Mouse (Mus musculus) mouse embryonic stem cell (cell line): ENCODE measurements around the gene Spop.

Experiments
- in situ Hi-C, 2 experiments: fragments of 300-500 bp; cut with MboI; formaldehyde crosslinking; loops; 1 replicate in 1 of 2; 3 replicates in 1 of 2; pipeline ENCODE4 v1.14.3; 2019 to 2020; ENCODE audit warnings: low sequenced_read_pairs in 2 of 2, low pct_unique_long_range_greater_than_20kb in 1 of 2, mixed read lengths in 1 of 2; ENCODE audit not compliant: unreplicated experiment in 1 of 2

Spop gene

DNA sequence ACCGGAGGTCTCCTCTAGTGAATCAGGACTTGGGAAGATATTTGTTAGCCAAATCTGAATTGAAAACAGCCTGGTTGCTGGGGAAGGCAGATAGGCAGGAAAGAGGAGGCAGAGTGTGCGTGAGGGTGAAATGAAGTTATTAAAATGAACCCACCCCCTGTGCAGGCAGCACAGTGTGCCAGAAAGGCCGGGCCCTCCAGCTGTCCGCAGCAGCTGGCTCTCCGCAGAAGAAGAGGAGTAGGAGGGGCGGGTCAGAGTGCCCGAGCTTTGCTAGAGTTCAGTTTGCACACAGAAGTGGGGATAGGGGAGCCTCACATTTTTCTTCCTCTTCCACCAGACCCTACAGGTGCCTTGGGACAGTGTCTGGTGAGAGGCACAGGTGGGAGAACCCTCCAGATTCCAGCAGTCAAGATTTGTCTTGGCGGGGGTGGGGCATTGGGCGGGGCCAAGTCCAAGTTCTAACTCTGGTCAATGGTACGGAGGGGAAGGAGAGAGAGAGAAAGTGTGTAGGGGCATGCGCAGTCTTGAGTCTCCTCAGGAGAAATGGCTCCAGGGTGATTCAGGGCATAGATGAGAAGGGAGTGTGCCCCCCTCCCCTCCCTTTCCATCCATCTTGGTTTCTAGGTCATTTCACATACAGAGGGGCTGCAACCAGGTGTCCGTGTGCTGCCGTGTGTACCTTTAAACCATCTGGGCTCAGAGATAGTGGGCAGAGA, 94.5 kb downstream of the Spop start:
- in situ Hi-C loops = loop anchor here in 1 of 2 experiments (25.0 kb wide), 1 partner anchor 396 kb away; the partner anchor contains the start of gene Dlx3

DNA sequence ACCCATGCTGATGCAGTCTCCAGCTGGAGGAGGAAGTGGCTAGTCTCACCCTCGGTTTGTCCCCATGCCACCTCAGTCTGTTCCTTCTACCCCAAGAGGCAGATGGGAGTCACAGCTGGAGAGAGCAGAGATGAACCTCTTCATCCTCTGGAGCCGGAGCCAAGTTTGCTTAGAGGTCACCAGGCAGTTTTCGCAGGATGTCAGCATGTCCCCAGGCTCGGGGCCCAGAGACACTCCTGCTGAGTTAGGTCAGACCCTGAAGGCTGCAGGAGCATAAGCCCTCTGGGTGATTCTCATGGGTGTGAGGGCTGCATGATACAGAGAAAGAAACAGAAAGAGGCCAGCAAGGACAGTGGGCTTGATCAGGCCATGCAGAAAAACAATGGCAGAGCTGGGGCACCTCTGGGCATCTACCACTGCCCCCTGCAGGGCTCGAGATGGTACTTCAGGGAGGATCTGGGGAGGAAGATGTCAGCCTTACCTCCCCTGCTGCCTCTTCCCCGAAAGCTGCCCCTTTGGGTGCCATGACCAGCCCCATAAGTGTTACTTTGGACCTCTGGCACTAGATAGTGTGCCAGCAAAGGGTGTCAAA, 95.3 kb downstream of the Spop start:
- in situ Hi-C loops = loop anchor here in 1 of 2 experiments (25.0 kb wide), 1 partner anchor 397 kb away; the partner anchor contains the start of gene Dlx3

DNA sequence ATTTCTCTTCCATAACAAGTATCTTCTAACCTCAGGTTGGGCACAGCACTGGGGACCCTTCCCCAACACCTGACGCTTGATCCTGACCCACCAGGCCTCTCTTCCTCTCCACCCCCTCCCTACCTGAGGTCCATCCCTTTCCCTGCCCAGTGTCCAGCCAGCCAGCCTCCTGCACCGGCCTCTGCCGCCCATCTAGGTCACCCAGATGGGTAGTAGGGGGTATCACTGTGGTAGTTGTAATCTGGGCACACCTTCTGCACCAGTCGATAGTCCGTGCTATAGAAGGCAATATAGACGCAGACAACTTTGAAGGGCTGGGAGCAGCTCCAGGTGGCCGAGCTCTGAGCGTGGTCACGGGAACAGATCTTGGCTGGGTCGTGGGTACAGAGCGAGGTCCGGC, 96.8 kb downstream of the Spop start:
- in situ Hi-C loops = loop anchor here in 1 of 2 experiments (25.0 kb wide), 1 partner anchor 398 kb away; the partner anchor contains the start of gene Dlx3

DNA sequence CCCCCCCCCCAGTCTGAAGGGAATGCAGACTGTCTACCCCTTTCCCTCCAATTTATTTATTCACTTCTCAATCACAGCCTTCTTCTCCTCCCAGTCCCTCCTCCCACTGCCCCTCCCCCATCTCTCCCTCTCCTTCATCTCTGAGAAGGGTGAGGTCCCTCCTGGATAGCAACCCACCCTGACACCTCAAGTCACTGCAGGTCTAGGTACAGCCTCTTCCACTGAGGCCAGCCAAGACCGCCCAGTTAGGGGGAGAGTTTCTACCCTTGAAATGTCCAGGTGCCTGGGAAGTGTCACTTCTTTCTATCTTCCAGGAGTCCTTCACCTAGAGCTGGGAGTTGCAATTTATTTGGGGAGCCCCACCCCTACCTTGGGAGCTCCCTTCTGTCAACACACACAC, 98.0 kb downstream of the Spop start:
- in situ Hi-C loops = loop anchor here in 1 of 2 experiments (25.0 kb wide), 1 partner anchor 400 kb away; the partner anchor contains the start of gene Dlx3

DNA sequence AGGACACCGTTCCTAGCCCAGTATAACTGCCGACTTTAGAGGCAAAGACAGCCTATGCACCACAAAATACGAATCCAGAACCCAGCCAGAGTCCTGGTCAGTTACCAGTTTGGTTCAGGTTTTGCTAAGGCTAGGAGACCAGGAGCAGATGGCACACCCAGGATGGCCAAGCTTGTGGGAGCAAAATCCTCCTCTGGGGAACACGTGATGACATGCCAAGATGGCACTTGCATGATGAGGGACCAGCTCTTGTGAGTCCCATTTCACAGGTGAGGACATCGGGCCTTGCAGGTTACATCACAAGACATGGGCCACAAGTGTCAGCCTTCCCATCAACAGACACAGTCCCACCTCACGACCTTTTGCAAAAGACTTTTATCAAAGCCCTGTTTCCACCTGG, 98.5 kb downstream of the Spop start:
- in situ Hi-C loops = loop anchor here in 1 of 2 experiments (25.0 kb wide), 1 partner anchor 400 kb away; the partner anchor contains the start of gene Dlx3

DNA sequence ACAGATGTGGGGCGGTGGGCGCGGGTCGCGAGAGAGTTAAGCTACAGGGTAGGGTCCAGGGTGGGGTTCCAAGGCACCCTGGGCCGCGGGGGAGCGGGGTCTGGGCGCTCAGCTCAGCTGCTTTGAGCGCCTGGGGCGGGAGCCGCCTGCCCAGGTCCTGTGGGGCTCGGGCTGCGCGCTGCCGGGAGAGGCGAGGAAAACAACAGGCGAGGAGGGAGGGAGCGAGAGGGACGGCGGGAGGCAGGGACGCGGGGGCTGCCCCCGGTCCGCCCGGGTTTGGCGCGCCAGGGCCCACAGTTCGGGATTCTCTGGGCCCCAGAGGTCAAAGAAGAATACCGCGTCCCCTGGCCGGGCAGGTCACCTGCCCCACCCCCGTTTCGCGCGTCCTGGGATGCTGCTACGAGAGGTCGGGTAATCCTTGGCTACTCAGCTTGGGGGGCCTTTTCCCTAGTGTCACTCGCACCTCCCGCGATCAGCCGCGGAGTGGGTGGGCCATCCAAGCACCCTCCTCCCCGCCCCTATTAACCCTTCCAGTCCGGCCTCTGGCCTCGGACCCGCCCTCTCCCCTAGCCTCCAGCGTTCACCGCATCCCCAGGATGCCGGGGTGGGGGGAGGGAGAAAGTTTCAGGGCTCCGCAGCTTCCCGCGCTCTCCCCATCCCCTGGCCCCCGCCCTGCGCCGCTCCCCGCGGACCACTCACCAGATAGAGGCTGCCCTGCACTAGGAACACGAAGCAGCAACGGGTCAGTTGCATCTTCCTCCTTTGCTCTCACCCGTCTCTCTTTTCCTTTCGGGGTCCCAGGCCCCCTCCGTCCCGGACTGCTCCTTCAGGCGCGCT, 99.8 kb downstream of the Spop start:
- in situ Hi-C loops = loop anchor here in 1 of 2 experiments (25.0 kb wide), 1 partner anchor 401 kb away; the partner anchor contains the start of gene Dlx3

DNA sequence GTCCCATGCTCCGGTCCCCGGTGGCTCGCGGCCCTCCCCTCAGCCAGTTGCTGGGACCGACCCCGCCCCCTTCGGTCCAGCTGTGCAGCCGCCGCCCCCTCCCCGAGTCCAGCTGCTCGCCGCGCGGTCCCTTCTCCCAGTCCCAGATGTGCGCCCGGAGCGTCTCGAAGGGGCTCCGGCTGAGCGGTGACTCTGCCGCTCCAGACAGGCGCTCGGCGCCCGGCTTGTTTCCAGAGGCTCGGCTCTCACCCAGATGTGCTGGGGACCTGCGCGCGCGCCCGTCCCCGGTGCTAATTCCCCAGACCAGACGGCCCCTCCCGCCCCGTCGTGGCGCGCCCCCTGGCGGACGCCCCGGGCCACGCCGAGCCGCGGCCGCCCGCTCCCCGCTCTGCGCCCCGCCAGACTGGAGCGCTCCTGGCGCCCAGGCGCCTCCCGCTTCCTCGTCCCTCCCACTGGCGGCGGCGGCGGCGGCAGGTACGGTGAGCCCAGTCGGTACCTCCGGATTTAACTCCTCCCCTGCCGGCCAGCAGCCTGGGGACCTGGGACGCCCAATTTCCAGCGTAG, 100.5 kb downstream of the Spop start, which contains the start of gene Nxph3:
Gene Nxph3 (minus strand): TSS at position 273 of the 564 bp plus-strand sequence.
- in situ Hi-C loops = loop anchor here in 1 of 2 experiments (25.0 kb wide), 1 partner anchor 402 kb away; the partner anchor contains the start of gene Dlx3

DNA sequence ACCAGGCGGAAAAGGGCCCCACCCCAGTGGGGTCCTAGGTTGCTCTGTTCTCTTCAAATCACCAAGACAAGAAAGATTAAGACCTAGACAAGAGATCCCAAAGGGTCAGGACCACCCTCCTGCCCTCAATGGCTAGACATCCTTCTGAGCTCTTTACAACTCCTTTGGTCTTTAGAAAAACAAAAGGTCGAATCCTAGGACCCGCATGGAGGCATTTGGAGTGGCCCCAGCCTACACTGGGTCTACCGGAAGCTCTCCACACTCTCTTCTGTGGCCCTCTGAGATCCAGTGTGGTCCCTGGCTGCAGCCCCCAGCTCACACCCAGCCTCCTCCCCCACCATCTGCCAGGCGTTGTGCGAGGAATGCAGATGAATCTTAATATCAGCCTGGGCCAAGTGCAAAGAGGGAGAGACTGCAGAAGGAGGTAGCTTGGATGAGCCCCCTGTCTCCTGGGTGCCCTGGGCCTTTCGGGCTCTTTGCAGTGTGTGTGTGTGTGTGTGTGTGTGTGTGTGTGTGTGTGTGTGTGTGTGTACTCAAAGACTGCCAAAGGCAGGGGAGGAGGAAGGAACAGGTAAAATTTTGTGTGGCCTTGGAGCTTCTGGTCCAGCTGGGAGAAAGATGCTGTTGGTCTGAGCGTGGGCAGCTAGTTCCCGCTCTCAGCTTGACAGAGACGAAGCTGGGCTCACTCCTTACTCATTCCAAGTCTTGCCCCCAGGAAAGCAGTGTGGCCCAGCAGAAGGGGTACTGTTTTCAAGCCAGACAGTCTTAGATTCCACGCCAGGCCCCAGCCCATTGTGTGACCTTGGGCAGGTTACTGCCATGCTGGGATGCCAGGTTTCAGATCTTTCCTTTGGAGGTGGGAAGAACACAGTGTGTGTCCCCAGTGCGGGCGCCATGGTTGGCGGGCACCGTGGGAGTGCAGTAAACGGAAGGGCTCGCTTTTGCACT, 101.8 kb downstream of the Spop start:
- in situ Hi-C loops = loop anchor here (5.0 to 25.0 kb wide), 2 partner anchors 258 to 403 kb away; partner anchors contain the start of gene Dlx3 (in 1 of the 2)

DNA sequence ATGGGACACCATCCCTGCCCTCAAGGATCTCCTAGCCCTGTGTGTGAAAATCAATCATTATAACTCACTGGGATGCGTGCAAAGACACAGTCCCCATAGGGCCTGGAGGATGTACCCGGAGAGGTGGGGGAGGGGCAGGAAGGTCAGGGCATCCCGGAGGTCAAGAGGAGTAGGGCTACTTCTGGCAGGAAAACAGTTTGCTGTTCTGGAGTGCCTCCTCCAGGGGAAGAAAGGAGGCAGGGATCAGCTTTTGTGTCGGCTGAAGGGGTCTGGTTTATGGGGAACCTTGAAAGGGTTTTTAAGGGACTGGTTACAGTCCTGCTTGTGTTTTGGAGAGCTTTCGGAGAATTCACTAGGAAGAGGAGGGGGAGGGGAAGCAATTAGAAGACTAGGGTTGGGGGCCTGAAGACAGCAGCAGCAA, 102.6 kb downstream of the Spop start:
- in situ Hi-C loops = loop anchor here (5.0 to 25.0 kb wide), 2 partner anchors 259 to 404 kb away; partner anchors contain the start of gene Dlx3 (in 1 of the 2)

DNA sequence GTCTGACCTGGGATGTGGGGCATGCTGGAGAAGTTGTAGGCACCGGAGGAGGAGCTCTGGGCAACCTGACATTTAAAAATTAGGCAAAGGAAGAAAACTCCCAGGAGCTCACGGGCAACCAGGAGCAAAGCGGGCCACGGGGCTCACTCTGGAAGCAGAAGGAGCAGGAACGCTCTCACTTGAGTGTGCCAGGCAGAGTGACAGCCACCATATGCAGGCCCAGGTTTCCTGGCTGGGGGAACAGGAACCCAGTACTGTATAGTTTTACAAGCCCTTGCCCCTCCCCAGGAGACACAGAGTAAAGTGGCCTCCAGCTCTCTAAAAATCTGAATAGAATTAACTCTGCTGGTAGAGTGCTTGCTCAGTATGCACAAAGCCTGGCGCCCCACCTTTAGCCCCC, 103.3 kb downstream of the Spop start:
- in situ Hi-C loops = loop anchor here (5.0 to 25.0 kb wide), 2 partner anchors 260 to 405 kb away; partner anchors contain the start of gene Dlx3 (in 1 of the 2)

DNA sequence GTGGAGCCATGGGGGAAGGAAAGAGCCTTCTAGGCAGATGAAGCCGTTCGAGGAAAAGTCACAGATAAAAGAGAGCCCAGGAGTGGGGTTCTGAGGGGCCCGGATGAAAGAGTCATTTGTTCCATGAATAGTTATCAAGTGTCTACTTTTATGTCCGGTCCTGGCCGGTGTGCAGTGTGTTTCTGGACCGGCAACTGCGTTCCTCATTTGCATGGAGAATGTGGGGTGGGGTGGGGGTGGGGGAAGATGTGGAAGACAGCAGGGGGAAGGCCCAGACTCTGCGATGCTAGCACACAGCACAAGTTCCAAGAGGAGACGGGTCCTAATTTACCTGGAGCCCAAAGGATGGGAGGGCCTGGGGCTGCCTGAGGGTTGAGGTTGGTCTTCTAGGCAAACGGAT, 105.4 kb downstream of the Spop start:
- in situ Hi-C loops = loop anchor here (5.0 to 25.0 kb wide), 2 partner anchors 262 to 407 kb away; partner anchors contain the start of gene Dlx3 (in 1 of the 2)

DNA sequence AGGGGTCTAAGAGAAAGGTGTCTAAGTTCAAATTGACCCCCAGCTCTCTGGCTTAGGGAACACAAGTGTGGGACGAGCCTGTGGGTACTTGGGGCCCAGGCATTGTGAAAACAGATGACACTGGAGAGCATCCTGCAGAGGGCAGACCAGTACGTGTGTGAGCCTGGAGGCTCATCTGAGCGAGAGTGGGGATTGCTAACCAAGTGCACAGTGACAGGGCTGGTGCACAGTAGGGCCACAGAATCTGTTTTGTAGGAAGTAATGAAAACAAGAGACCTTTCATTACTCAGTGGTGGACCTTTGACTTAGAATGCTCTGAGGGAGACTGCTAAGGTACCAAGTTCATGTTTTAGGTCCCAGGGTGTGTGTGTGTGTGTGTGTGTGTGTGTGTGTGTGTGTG, 106.1 kb downstream of the Spop start:
- in situ Hi-C loops = loop anchor here (5.0 to 25.0 kb wide), 4 partner anchors 95 to 408 kb away; partner anchors contain the start of gene Dlx3 (in 1 of the 2)

DNA sequence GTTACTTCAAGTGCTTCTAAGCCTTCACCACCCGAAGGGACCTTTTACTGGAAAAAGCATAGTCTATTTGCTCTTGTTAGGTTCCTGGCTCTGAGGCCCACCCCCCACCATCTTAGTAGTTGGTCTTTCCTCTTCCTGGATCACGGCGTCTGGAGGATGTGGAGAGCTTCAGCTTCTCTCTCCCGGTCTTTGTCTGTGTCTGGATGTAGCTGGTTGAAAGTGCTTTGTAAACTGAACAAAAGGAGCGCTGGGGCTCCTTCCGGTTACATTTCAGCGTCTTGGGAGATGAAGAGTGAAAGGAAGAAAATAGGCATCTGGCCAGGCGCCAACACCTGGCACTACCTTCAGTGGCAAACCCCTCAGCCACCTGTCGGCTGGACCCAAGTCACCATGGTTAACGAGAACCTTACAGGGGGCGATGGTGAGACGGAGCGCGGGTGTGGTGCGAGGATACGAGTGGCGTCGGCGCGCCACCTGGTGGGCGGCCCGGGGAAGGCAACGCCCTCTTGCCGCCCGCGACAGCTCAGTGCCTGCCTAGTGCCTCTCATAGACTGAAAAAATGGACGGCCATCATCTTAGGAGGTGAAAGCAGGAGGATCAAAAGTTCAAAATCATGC, 106.7 kb downstream of the Spop start:
- in situ Hi-C loops = loop anchor here (10.0 to 25.0 kb wide), 3 partner anchors 96 to 408 kb away; partner anchors contain the start of gene Dlx3 (in 1 of the 2)

DNA sequence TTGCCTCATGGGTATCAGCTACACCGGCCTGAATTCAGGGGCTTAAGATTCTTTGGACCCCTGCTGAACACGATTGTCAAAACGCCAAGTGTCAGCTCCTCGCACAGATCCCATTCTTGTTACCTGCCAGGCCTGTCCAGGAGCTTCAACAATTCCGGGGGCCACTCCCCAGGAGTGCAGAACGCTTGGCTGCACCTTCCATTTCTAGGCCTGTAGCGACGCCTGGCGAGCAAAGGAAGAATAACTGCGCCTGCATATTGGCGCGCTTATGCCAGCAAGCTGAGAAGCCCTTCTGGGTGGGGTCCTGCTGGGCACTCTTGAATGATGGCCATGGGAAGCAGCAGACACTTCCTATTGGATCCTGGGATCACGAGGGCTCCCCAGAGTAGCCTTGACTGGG, 107.7 kb downstream of the Spop start:
- in situ Hi-C loops = loop anchor here (10.0 to 25.0 kb wide), 3 partner anchors 97 to 409 kb away; partner anchors contain the start of gene Dlx3 (in 1 of the 2)

DNA sequence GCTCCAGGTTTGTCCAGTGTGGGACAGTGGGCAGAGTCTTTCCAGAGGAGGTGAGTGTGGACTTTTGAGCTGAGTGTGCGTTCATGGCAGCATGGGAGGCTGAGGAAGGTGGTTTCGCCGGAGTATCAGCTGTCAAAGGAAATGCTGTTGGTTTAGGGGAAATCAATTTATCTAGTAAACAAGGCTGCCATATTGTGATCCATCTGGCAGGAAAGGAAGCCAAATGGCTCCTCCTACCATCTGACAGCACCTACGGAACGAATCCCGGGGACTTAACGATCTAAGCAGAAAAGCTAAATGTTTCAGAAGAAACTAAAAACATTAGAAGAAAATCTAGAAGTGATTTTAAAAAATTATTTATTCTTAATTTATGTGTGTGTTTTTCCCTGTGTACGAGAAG, 113.4 kb downstream of the Spop start:
- in situ Hi-C loops = loop anchor here (10.0 kb wide), 2 partner anchors 103 to 133 kb away; no protein-coding TSS in a partner anchor

DNA sequence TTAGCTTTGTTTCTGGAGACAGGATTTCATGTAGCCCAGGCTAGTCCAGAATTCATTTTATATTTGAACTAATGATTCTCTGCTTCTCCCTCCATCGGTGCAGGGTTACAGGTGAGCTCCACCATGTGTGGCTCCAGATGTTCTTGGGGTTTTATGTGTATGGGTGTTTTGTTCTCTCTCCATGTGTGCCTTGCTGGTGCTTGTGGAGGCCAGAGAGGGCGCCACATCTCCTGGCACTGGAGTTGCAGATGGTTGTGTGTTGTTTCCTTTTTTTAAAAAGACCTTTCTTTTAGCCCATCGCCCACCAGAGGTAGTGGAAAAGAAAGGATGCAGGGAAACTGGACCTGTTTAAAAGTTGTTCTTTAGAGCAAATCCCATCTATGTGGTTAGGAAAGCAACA, 114.4 kb downstream of the Spop start:
- in situ Hi-C loops = loop anchor here (10.0 kb wide), 2 partner anchors 103 to 133 kb away; no protein-coding TSS in a partner anchor
